Mouse (Mus musculus) cortical plate, adult 2 months (tissue): ENCODE results near the gene Rnf26.

ENCODE experiments used
- CTCF ChIP-seq: fragments of 200-500 bp; IDR thresholded peaks from 2 replicates; pipeline ENCODE4 v1.5.1; 2011; ENCODE audit warnings: mild to moderate bottlenecking, control low read depth, low read length; ENCODE audit not compliant: insufficient read depth; ENCODE audit errors: extremely low read depth
- POLR2A ChIP-seq: fragments of 200-500 bp; IDR thresholded peaks from 2 replicates; pipeline ENCODE4 v1.6.1; 2011; ENCODE audit warnings: mild to moderate bottlenecking, low read length, control low read depth; ENCODE audit not compliant: insufficient read depth; ENCODE audit errors: extremely low read depth

- no peak for TF ChIP-seq CTCF
- no peak for TF ChIP-seq POLR2A
Observed at GRCm38 (mm10) chr9:44119948-44120465, 6.7 kb upstream of the Rnf26 start.
